Mouse (Mus musculus) left cerebral cortex, postnatal 14 days (tissue): ENCODE data around the gene Zfp663. TPM values are rescaled to one million over a fixed set of nuclear protein-coding genes. Genes with fewer than 3 reads are reported as not detected.
A peak's percentile ranks its signal among the peaks of the same experiment; 100 is the strongest.

Source experiments
- DNase-seq, 2 experiments: peaks; one replicate each; pipeline ENCODE4 v3.0.0; 2021 to 2022; ENCODE audit warnings: low spot score in 2 of 2, mixed read lengths in 1 of 2
- intact Hi-C: fragments of 180-260 bp; cut with DNase I; formaldehyde crosslinking; loops from one replicate; pipeline ENCODE4 v1.15.1; 2025
- total RNA-seq, 2 experiments: library from RNA; stranded (reverse); gene quantifications; 2 replicates each; pipeline ENCODE4 v1.2.3; 2021

Gene Zfp663
- total RNA-seq, 2 experiments from 2014 or later, result 0.51 TPM; not detected in 1

GRCm38 (mm10) chr2:165325521-165326303, 42.8 kb downstream of the Zfp663 start:
- no peak for DNase-seq
- intact Hi-C loops, result loop anchor here (5.0 kb wide), 1 partner anchor 38 kb away; the partner anchor contains the start of gene Slc35c2

GRCm38 (mm10) chr2:165323928-165324327, 44.6 kb downstream of the Zfp663 start:
- no peak for DNase-seq
- intact Hi-C loops, result no loop called here

GRCm38 (mm10) chr2:165323484-165323883, 45.0 kb downstream of the Zfp663 start:
- peak in 1 of 2 experiments; percentile 54 for DNase-seq
- intact Hi-C loops, result no loop called here

- intact Hi-C loops, result no loop called here
- DNase-seq, result no peak
These were observed 46.4 kb downstream of the Zfp663 start for GRCm38 (mm10) chr2:165321981-165322735.

GRCm38 (mm10) chr2:165321381-165321888, 47.1 kb downstream of the Zfp663 start:
- intact Hi-C loops, result no loop called here
- DNase-seq, result peak; percentile 43 to 49

- intact Hi-C loops, result no loop called here
- peak; percentile 39 to 52 for DNase-seq
These were observed 47.9 kb downstream of the Zfp663 start for GRCm38 (mm10) chr2:165320531-165321150.

- intact Hi-C loops, result no loop called here
- DNase-seq, result no peak
These were observed 49.0 kb downstream of the Zfp663 start for GRCm38 (mm10) chr2:165319503-165319902.

GRCm38 (mm10) chr2:165318941-165319340, 49.6 kb downstream of the Zfp663 start:
- intact Hi-C loops, result no loop called here
- no peak for DNase-seq

- intact Hi-C loops, result no loop called here
These were observed 50.8 kb downstream of the Zfp663 start for GRCm38 (mm10) chr2:165317621-165318263.

GRCm38 (mm10) chr2:165316837-165317473, 51.6 kb downstream of the Zfp663 start:
- intact Hi-C loops, result no loop called here
- peak; percentile 80 to 86 for DNase-seq

More at GRCm38 (mm10) chr2:165317621-165318263, 50.8 kb downstream of the Zfp663 start:
- DNase-seq, result peak in 1 of 2 experiments; percentile 52

GRCm38 (mm10) chr2:165316204-165316603, 52.3 kb downstream of the Zfp663 start:
- DNase-seq, result no peak
- intact Hi-C loops, result no loop called here

GRCm38 (mm10) chr2:165314197-165314596, 54.3 kb downstream of the Zfp663 start:
- intact Hi-C loops, result no loop called here
- DNase-seq, result no peak

GRCm38 (mm10) chr2:165312381-165312780, 56.1 kb downstream of the Zfp663 start:
- intact Hi-C loops, result no loop called here
- no peak for DNase-seq

- intact Hi-C loops, result no loop called here
- no peak for DNase-seq
These were observed 57.0 kb downstream of the Zfp663 start for GRCm38 (mm10) chr2:165311577-165311976.

- no peak for DNase-seq
- intact Hi-C loops, result no loop called here
These were observed 57.6 kb downstream of the Zfp663 start for GRCm38 (mm10) chr2:165310818-165311425.

- intact Hi-C loops, result no loop called here
- DNase-seq, result no peak
These were observed 60.7 kb downstream of the Zfp663 start for GRCm38 (mm10) chr2:165307801-165308200.

GRCm38 (mm10) chr2:165305438-165305837, 63.1 kb downstream of the Zfp663 start:
- intact Hi-C loops, result no loop called here
- DNase-seq, result no peak

- DNase-seq, result no peak
- intact Hi-C loops, result no loop called here
These were observed 63.7 kb downstream of the Zfp663 start for GRCm38 (mm10) chr2:165304819-165305218.
